Mouse (Mus musculus) right cerebral cortex, postnatal 10 days (tissue): ENCODE measurements around the gene Iars2.

Experiments
- DNase-seq, 2 experiments: peaks; one replicate each; pipeline ENCODE4 v3.0.0; 2021; ENCODE audit warnings: low spot score in 2 of 2

The Iars2 gene

GRCm38 (mm10) chr1:185279288-185279687 lies 49.9 kb downstream of the Iars2 start:
- no peak for DNase-seq

- DNase-seq = no peak
These were observed 52.2 kb downstream of the Iars2 start for GRCm38 (mm10) chr1:185277022-185277421.

GRCm38 (mm10) chr1:185275976-185276375 lies 53.2 kb downstream of the Iars2 start:
- no peak for DNase-seq

- DNase-seq = no peak
These were observed 54.2 kb downstream of the Iars2 start for GRCm38 (mm10) chr1:185274819-185275545.

- no peak for DNase-seq
These were observed 57.8 kb downstream of the Iars2 start for GRCm38 (mm10) chr1:185271373-185271772.

- no peak for DNase-seq
These were observed 58.6 kb downstream of the Iars2 start for GRCm38 (mm10) chr1:185270403-185271097.

- no peak for DNase-seq
These were observed 60.5 kb downstream of the Iars2 start for GRCm38 (mm10) chr1:185268675-185269074.

- DNase-seq = peak in 1 of 2 experiments; percentile 45
These were observed 66.6 kb downstream of the Iars2 start for GRCm38 (mm10) chr1:185262565-185262964.

GRCm38 (mm10) chr1:185256753-185257152 lies 72.4 kb downstream of the Iars2 start:
- no peak for DNase-seq

GRCm38 (mm10) chr1:185255336-185255735 lies 73.9 kb downstream of the Iars2 start:
- DNase-seq = no peak

GRCm38 (mm10) chr1:185253140-185253892 lies 75.9 kb downstream of the Iars2 start:
- peak; percentile 83 to 84 for DNase-seq

- no peak for DNase-seq
These were observed 76.8 kb downstream of the Iars2 start for GRCm38 (mm10) chr1:185252351-185252750.

- no peak for DNase-seq
These were observed 80.5 kb downstream of the Iars2 start for GRCm38 (mm10) chr1:185248728-185249127.

GRCm38 (mm10) chr1:185247429-185248085 lies 81.6 kb downstream of the Iars2 start:
- DNase-seq = no peak

- DNase-seq = no peak
These were observed 83.7 kb downstream of the Iars2 start for GRCm38 (mm10) chr1:185245456-185245855.

GRCm38 (mm10) chr1:185243013-185243412 lies 86.2 kb downstream of the Iars2 start:
- no peak for DNase-seq

- no peak for DNase-seq
These were observed 92.7 kb downstream of the Iars2 start for GRCm38 (mm10) chr1:185236530-185236929.

- no peak for DNase-seq
These were observed 93.4 kb downstream of the Iars2 start for GRCm38 (mm10) chr1:185235837-185236236.
